Mouse (Mus musculus) spleen, adult 2 months (tissue): ENCODE measurements around the gene D430019H16Rik. TPM values are rescaled to one million over a fixed set of nuclear protein-coding genes. Genes with fewer than 3 reads are reported as not detected.

ENCODE experiments used
- DNase-seq, 2 experiments: peaks; one replicate each; pipeline versions ENCODE4 v3.0.0 to v3.0.0-alpha.2; 2012 to 2021; ENCODE audit warnings: low spot score in 2 of 2, low read depth in 1 of 2
- H3K27ac ChIP-seq: fragments of 200-500 bp; 2 replicates; pipeline ENCODE4 v1.5.1; 2012; ENCODE audit warnings: low read length, inconsistent platforms; ENCODE audit not compliant: insufficient read depth
- H3K27me3 ChIP-seq: fragments of 200-500 bp; 2 replicates; pipeline ENCODE4 v1.6.1; 2012; ENCODE audit warnings: mild to moderate bottlenecking, moderate library complexity, low read length, inconsistent platforms; ENCODE audit not compliant: control insufficient read depth, insufficient read depth
- H3K36me3 ChIP-seq: fragments of 200-500 bp; 2 replicates; pipeline ENCODE4 v1.6.1; 2012; ENCODE audit warnings: mild to moderate bottlenecking, low read length, inconsistent platforms; ENCODE audit not compliant: control insufficient read depth, insufficient read depth
- H3K4me1 ChIP-seq: fragments of 200-500 bp; 2 replicates; pipeline ENCODE4 v1.6.1; 2011; ENCODE audit warnings: inconsistent platforms; ENCODE audit not compliant: control insufficient read depth, insufficient read depth, insufficient read length
- H3K4me3 ChIP-seq: fragments of 200-500 bp; 2 replicates; pipeline ENCODE4 v1.5.1; 2011; ENCODE audit warnings: mild to moderate bottlenecking, inconsistent platforms; ENCODE audit not compliant: insufficient read depth, insufficient read length; ENCODE audit errors: extremely low read depth
- CTCF ChIP-seq: fragments of 200-500 bp; IDR thresholded peaks from 2 replicates; pipeline ENCODE4 v1.5.1; 2011; ENCODE audit warnings: mild to moderate bottlenecking, inconsistent platforms; ENCODE audit not compliant: insufficient read depth, insufficient read length, insufficient replicate concordance; ENCODE audit errors: extremely low read depth
- POLR2A ChIP-seq: fragments of 200-500 bp; IDR thresholded peaks from 2 replicates; pipeline ENCODE4 v1.6.1; 2011; ENCODE audit warnings: low read depth, low read length, inconsistent platforms
- WGBS: fragments of 180-500 bp; shearing (Covaris S2); methylation state at CpG from one replicate; pipeline ENCODE4 v1.1.7; 2018; 5-methylcytosine and 5-hydroxymethylcytosine counted together
- polyA plus RNA-seq: library from polyadenylated mRNA; depleted of rRNA; stranded (reverse); fragments of >200 nt; gene quantifications from 2 replicates; pipeline ENCODE4 v1.2.3, GENCODE M21; 2012; rRNA removed

Gene D430019H16Rik
- 2.5 TPM in 2 replicates for polyA plus RNA-seq

DNA sequence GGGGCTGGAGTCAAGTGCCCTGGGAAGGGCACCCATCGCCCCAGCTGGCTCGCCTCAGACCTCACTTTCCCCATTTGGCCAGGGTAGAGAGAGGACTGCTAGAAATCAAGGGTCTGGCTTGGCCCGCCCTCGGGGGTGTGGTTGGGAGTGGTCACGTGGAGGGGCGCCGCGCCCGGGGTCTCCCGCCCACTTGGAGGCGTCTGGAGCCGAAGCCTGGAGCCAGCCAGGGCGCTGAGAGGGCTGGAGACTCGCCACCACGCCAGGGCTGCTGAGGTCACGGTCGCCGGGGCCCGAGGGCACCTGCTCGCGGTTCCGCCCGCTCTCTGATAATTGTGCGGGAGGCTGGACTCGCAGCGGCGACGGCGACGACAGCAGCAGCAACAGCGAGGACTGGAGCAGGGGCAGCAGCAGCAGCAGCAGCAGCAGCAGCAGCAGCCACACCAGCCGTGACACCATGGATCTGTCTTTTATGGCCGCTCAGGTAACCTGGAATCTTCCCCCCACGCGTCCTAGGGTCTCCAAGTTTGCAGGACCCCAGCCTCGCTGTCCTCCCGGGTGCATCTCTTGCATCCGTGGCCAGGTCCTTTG, at the start of gene D430019H16Rik:
TSS of gene D430019H16Rik (plus strand) at position 187 of the 588 bp plus-strand sequence.
- H3K4me3 ChIP-seq = peak within 1 kb of the TSS; percentile 33; the same call in 1 of the 2 replicates

DNA sequence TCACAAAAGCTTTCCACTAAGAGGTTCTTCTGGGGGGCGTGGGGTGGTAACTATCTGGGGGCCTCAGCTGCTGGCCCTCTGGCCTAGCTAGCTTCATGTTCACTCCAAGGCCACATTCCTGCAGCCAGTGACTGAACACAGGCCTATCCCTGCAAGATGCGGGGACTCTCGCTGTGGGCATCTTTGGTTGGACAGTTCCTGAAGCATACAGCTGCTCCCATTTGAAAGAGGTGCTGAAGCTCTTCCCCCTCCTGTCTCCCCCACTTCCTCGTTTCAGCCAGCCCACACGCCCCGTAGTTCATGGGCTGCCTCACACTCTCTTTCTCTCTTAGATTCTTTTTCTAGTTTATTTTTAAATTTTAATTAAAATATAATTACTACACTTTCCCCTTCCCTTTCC, 47.6 kb upstream of the D430019H16Rik start:
- Histone ChIP-seq H3K4me3 (no peak overlapping the region), H3K4me1 (no peaks in the 10 kb centered on the region), H3K36me3 (no peaks in the 10 kb centered on the region), H3K27ac (no peak overlapping the region), H3K27me3 (no peaks in the 10 kb centered on the region)
- TF ChIP-seq CTCF (no peak), POLR2A (no peak)
- 29% methylated on average over 6 of the region's 6 CpGs for WGBS
- DNase-seq = no peak

More for the DNA sequence above, at the start of gene D430019H16Rik:
- peak in 1 of 2 experiments; percentile 9 for DNase-seq
- WGBS = 2% methylated on average over 38 of the region's 38 CpGs
- Histone ChIP-seq H3K36me3 (no peaks in the 10 kb centered on the region), H3K27ac (no peak within 1 kb of the TSS), H3K27me3 (no peaks in the 10 kb centered on the region), H3K4me1 (no peaks in the 10 kb centered on the region)
- TF ChIP-seq CTCF = no peak
- no peak for TF ChIP-seq POLR2A

DNA sequence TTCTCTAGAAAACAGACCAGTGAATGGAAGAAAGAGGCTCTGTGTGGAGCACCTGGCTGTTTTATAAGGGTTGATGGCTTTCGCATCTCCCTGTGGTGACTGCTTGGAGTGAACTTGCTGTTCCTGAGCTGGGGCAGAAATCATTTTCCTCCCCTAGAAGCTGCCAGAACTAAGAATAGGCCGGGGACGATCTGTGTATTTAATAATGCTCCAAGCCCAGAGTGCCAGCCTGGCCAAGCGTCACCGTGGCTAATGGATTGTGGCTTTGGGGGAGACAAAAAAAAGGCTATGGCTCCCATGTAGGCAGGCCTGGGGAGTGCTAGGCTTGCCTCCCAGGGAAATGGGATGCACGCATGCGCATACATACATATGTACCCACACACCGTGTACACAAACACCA, 39.7 kb upstream of the D430019H16Rik start:
- WGBS = 95% methylated on average over 8 of the region's 8 CpGs
- Histone ChIP-seq H3K27ac (no peak overlapping the region), H3K27me3 (no peaks in the 10 kb centered on the region), H3K36me3 (no peaks in the 10 kb centered on the region), H3K4me3 (no peak overlapping the region), H3K4me1 (no peaks in the 10 kb centered on the region)
- TF ChIP-seq POLR2A = no peak
- TF ChIP-seq CTCF = no peak
- DNase-seq = no peak

DNA sequence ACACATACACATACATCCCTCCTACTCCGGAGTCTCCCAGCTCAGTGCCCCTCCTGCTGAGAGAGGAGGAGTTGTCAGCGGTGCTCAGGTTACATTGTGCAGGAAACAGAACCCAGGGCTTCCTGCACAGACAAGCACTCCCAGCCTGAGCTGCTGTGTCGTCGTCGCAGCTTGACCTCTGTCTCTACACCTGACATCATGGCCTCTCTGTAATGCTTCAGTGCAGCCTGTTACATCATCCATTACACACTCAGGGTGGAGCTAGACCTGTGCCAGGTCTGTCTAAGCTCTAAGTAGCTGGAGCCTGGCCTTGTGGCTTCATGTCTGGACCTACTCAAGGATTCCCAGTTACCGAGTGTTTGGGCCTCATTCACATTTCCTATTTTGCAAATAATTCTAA, 33.2 kb upstream of the D430019H16Rik start:
- TF ChIP-seq CTCF (no peak), POLR2A (no peak)
- DNase-seq = no peak
- Histone ChIP-seq H3K36me3 (no peaks in the 10 kb centered on the region), H3K4me1 (no peaks in the 10 kb centered on the region), H3K4me3 (no peak overlapping the region), H3K27me3 (no peaks in the 10 kb centered on the region), H3K27ac (no peak overlapping the region)
- WGBS = 43% methylated on average over 6 of the region's 6 CpGs

DNA sequence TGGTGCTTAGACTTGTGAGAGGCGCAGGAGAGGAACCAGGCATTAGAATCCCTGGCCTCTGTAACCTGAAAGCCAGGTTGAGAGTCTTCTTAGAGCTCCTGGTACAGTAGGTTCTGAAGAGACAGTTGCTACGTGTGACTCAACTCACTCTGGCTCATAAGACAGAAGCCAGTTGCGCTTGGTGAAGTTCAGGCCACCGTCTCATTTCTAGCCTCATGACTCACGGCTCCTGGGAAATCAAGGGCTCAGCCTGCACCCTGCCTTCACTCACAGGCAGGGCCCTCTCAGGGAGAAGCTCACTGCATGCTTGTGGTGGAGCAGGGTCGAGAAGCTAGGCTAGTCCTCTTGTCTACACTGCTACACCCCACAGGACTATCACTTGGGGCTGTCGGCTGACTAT, 27.1 kb upstream of the D430019H16Rik start:
- no peak for DNase-seq
- H3K4me1 ChIP-seq = no peaks in the 10 kb centered on the region
- WGBS = 60% methylated on average over 7 of the region's 7 CpGs
- no peaks in the 10 kb centered on the region for H3K36me3 ChIP-seq
- no peak overlapping the region for H3K4me3 ChIP-seq
- TF ChIP-seq POLR2A = no peak
- TF ChIP-seq CTCF = no peak
- no peak overlapping the region for H3K27ac ChIP-seq
- H3K27me3 ChIP-seq = no peaks in the 10 kb centered on the region

DNA sequence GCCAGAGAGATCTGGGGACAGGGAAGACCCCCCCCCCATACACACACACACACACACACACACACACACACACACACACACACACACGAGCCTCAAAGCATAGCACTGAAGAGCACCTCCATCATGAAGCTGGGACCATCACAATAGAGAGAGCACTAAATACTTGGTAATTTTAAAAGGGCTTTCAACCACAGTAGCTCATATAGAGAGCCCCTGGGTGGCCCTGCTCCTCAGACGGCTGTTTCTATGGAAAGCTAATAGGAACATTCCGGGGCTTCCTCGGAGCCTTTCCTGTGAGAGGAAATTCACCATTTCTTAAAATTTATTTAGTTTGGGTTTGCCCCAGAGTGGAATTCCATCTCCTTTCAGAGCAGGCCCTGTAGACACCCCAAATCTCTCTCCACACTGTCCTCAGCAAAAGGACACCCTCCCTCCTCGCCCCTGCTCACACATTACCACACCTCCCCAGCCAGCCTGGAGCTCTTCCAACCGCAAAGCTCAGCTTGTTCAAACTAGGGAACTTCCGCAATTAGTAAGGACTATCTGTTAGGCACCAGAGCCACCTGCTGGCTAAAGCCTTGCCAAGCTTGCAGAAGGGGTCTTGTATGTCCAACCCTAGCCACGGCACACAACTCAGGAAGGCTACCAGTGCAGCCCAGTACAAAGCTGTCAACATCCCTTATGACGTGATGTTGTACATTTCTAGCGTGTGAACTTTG, 26.5 kb upstream of the D430019H16Rik start:
- H3K36me3 ChIP-seq = no peaks in the 10 kb centered on the region
- no peaks in the 10 kb centered on the region for H3K27me3 ChIP-seq
- WGBS = 26% methylated on average over 10 of the region's 10 CpGs
- H3K27ac ChIP-seq = no peak overlapping the region
- no peaks in the 10 kb centered on the region for H3K4me1 ChIP-seq
- TF ChIP-seq POLR2A (no peak), CTCF (no peak)
- peak in 1 of 2 experiments; percentile 4 for DNase-seq
- H3K4me3 ChIP-seq = no peak overlapping the region

DNA sequence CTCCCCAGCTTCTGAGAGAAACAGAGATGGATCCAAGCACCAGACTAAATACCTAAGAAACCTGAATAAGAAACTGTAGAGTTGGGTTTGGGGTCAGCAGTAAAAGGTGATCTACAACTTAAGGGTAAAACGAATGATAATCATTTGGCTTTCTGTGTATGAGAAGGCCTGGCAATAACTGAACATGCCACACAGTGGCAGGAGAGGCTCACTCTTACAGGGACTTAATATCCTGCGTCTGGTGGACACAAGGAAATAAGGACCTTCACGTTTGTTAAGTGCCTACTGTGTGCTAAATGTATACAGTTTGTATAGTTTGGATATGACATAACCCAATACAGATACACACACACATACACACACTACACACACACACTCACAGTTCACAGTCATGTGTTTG, 21.8 kb upstream of the D430019H16Rik start:
- TF ChIP-seq CTCF = no peak
- TF ChIP-seq POLR2A = no peak
- no peak overlapping the region for H3K27ac ChIP-seq
- H3K27me3 ChIP-seq = no peaks in the 10 kb centered on the region
- H3K36me3 ChIP-seq = no peaks in the 10 kb centered on the region
- no peak overlapping the region for H3K4me3 ChIP-seq
- no peak for DNase-seq
- H3K4me1 ChIP-seq = no peaks in the 10 kb centered on the region
- WGBS = 36% methylated on average over 3 of the region's 3 CpGs
